Mouse (Mus musculus) frontal cortex, postnatal 10 days (tissue): Measurements from ENCODE around the gene Cnot3.
"Not testable (repeated sequence)": the region's sequence is repeated elsewhere in the genome, so short reads cannot be mapped to it uniquely, and the experiment has no call there.

Experiments
- DNase-seq, 2 experiments: peaks; one replicate each; pipeline ENCODE4 v3.0.0; 2022; ENCODE audit warnings: low spot score in 2 of 2, mixed read lengths in 1 of 2

The Cnot3 gene

DNA sequence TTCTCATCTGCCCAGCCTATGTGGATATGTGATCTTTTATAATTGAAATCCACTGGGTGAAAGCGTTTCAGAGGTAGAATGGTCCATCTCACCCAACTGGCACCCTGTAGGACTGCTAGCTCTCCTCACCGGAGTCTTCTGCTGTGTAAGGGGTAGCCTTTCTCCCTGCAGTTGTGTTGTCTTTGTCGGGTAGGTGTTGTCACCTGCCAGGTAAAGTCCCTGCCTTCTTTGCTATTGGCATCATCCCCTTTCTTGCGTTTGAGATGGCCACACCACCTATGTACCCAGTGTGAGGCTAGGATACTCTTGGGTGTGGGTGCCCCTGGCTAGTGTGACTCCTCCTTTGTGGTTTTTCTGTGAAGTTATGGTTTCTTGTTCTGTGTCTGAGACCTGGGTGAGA is 1.6 kb downstream of the Cnot3 start:
- no peak for DNase-seq

DNA sequence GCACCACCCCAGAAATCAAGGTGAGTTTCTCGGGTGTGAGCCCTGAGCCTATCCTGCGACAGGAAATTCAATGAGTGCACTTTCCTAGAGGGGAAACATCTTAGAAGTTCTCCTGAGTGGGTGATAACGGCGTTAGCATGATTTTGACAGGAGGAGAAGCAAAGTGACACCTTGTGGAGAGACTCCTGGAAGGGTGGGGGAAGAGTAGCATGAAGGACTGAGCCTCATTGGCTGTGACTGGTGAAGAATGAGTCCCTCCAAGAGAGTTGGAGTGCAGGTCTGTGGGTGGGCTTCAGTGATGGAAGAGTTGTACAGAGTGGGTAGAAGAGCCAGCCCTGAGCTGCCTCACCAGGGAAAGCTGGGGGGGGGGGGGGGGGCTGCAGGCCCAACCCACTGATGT is 11.9 kb downstream of the Cnot3 start:
- no peak for DNase-seq

DNA sequence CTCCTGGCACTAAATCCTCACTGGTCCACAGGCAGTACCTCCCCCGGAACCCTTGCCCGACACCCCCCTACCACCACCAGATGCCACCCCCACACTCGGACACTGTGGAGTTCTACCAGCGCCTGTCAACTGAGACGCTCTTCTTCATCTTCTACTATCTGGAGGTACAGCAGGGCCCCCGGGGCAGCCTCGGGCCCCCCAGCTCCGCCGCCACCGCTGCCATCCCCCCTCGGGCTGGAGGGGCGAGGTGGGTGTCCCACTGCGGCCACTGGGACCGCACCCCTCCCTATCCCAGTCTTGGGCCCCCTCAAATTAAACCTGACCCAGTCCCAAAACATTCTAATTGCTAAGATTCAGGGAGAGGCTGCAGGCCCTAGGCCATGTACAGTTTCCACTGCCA is 13.5 kb downstream of the Cnot3 start:
- DNase-seq = no peak

DNA sequence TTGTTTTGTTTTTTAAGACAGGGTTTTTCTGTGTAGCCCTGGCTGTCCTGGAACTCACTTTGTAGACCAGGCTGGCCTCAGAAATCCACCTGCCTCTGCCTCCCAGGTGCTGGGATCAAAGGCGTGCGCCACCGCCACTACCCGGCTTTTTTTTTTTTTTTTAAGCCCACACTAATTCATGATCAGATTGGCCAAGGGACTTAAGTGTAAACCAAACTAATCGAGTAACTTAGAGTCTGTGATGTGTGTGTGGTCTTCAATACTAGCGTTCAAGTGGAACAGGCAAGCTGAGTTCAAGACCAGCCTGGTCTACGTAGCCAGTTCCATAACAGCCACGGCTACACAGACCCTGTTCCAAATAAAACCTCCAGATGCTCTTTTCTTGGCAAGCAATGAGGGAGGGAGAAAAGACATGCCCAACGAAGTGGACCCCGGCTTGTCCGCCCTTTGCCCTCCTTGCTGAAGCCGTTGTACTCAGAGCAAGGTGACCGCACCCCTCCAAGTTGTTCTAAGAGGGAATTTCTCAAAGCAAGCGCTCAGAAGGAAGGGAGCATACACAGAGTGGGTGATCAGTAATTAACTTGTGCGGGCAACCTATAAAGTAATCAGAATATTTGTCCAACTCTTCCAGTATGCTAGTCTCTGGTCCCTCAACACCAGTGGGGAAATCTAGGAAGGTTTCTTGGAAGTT is 19.6 kb downstream of the Cnot3 start:
- no peak for DNase-seq

DNA sequence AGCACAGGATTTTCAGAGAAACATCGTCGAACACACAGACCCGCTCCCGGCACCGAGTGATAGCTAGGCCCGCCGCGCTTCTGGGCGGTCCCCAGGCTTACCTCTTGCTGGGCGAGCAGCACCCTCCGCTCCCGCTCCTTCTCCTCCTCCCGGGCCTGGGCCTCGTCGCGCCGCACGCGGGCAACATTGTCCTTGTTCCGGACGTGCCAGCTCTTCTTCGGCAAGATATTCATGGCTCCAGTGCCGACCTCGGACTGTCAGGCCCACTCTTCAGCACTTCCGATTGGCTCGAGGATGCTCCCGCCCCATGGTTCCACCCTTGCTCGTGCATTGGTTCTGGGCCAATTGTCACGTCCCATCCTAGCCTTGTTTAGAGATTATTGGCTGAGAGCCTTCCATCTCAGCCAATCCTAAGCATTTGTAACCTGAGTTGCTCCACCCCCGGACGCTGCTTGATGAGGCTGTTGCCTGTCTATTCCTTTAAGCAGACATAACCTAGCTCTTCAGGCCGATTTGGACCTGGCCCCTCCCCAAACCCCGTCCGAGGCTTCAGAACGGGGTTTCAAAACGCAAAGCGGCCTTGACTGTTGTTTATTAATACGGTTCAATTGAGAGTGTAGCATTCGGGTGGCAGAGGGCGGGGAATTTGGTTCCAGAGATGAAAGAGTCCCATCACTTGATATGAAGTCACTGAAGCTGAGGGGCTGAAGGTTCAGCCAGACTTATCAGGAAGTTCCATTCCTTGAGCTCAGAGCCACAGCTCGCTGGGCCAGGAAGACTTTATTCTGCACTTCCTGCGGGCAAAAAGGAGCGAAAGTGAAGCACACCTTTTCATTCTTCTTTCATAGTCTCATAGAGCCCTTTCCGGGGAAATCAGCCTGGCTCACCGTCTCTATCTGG is 20.4 kb downstream of the Cnot3 start, which contains the start of gene Leng1:
Leng1 (minus strand) TSS at position 626 of the 900 bp plus-strand sequence.
- peak; percentile 95 to 97 for DNase-seq

DNA sequence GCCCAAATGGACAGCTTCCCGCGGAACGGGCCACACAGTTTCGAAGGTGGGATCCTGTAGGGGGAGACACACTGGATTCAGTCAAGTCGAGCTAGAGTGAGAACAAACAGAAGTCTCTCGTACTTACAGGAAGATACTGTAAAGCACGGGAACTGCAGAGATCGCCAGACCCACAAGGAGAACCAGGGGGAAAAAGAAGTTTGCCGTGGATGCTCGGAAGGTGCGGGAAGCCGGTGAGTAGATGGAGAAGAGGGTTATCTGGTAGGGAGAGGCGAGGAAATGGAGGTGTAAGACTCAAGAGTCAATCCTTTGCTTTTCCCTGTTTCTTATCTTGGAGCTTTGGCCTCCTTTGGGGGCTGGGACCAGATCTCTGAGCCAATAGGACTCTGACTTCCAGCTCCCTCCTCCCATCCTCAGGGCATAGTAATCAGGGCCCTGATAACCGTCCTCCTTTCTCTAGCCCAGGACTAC is 21.9 kb downstream of the Cnot3 start:
- no peak for DNase-seq

DNA sequence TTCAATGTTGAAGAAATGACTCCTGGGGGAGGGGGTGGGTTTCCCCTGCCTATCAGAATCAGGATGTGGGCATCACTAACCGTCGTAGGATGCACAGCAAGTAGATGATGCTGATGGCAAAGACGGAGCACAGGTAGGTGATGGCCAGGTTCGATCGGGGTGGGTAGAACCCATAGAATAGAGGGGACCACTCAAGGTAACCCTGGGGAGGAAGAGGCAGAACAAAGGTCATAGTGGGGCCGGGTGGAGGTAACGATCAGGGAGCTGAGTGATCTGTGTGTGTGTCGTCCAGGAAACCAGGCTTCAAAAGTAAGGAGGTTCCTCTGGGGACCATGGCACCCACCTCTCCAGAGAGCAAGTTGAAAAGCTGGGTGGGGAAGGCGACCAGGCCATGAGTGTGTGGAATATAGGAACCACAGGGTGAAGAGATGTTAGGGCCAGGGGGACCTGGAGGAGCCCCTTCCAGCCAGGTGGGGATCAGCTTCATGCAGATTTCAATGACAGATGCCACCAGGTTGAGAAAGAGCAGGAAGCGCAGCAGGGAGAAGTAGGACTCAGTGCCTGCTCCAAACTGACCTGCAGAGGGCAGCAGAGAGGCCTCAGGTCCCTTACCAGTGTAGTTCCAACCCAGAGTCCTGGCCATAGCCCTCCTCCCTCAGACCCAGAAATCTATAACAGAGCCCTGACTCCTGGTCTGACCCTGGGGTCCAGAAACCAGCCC is 29.6 kb downstream of the Cnot3 start:
- peak in 1 of 2 experiments; percentile 79 for DNase-seq

DNA sequence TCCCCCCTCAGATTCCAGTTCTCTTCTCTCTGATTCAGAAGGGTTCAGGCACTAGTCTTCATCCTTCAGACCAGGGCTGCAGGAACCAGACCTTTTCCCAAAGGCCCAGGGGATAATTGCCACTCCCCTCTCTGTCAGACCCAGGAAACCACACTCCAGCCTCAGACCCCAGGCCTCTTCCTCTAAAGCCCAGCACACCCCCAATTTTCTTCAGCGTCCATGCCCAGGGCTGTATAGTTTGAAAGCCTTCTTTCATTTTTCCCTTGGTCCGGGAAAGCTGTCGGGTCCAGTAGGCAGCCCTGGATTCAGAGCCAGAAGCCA is 30.1 kb downstream of the Cnot3 start:
- no peak for DNase-seq

DNA sequence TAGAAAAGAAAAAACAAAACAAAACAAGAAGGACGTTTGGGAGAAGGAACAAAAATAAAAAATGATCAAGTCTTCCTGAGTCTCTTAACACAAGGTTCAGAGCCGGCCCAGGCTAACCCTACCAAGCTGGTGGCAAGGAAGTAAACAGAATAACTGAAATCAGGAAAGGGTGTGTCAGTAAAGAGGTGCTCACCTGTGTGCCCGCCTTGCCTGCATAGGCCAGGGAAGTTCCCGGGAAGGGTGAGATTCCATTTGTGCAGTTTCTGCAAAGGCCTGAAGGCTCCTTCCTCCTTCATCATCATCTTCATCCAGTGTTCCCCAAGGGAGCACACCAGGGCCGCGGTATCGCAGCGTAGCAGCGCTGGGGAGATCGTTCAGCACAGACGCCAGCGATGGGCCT is 31.3 kb downstream of the Cnot3 start:
- no peak for DNase-seq

DNA sequence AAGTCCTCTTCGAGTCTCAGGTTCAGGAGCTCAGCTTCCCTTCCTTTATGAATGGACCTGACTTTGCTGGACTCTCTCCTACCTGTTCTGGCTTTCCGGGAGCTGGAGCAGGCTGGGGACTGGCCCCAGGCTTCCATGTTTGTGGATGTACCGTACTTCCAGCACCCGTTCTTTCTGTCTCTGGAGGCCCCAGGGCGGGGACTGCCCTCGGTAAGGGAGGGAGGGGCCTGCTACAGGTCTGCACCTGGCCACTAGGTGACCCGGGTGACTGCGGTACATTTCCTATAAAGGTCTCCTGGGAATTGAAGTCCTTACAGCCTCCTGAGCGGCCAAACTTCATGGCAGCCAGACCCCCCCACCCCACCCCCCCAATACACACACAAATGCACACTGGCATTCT is 32.3 kb downstream of the Cnot3 start, which contains the start of gene Tmc4:
Tmc4 (minus strand) TSS at position 212 of the 400 bp plus-strand sequence.
- DNase-seq = no peak

DNA sequence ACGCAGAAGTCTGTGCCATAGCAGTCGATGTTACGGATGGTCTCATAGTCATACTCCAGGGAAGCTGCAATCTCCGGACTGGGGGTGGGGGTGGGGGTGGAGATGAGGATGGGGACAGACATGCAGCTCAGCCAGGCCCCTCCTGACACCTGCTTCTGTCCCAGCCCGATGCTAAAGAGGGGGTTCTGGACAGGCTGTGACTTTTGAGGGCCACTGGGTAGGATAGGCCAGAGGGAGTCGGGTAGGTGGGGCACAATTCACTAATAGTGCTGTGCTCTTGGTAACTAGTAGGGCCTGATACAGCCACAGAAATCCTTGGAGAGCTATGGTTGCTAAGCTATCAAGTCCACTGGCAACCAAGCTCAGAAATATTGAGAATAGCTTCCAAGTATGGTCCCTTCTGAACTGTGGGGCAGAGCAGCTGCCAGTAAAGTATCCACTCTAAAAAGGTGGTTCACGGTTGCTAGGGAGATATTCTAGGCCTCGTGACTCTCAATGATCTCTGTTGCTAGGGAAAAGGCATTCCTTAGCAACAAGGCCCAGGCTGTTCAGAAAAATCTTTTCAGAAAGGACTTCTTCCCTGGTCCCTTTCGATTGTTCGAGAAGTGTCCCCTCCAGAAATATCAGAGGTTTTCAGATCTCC is 39.0 kb downstream of the Cnot3 start:
- DNase-seq = no peak

DNA sequence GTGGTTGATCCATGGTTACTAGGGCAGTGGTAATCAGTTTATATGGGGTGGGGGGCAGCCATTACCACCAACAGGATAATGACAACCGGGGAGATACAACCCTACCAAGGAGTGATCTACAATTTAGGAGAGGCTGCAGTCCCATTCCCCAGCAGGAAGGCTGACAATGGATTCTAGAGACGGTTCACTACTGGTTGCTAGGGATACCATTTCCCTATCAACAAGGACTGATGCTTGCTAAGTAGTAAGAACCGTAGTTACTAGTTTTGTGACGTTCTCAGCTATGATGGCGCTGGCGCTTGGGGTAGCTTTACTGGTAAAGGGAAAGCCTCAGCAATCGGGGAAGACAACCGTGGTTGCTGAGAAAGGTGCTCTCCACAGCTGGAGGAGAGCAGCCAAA is 39.6 kb downstream of the Cnot3 start:
- no peak for DNase-seq

DNA sequence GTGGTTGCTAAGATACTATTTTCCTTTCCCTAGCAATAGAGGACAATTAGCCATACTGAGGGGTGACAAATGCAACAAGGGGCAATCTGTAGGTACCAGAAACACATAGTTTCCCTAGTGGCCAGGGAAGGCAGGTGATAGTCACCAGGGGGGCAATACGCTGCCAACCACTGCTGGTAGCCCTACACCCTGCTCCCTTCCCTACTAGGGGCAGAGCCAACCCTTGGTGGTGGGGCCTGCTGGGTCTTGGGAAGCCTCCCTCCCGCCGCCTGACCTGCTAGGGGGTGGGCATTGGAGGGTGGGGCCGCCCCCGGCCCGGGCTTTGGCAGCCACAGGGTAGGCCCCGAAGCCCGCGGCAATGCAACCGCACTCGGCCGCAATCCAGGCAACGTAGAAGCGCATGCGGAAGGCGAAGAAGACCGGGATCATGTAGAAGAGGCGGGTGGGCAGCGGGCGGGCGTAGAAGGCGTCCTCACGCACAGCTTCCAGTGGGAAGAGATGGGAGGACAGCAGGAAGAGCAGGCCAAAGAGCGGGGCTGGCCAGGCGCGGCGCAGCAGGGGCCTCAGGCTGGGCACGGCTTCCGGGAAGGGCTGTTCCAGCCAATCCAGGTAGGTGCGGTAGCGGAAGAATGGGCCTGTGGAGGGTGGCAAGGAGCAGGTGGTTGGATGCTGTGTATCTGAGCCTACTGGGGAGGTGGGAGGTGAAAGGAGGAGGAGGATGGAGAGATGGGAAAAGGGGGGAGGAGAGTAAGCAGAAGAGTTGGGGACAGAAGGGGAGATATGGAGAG is 40.5 kb downstream of the Cnot3 start:
- DNase-seq = no peak

DNA sequence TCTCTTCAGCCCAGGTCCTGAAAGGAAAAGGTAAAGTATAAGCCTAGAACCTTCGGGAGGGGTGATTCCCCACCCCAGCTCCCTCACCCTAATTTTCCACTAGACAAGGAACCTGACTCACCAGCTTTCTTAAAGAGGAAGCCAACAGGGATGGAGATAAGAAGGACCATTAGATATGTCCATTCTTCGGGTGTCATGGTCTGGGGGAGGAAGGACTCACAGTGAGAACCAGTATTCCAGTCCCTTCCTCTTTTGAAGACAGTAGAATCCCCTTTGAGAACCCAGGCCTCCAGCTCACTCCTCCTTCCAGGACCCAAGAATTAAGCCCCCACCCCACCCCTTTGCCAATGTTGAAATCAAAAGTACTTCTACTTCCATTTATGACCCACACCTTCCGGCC is 46.9 kb downstream of the Cnot3 start:
- no peak for DNase-seq

DNA sequence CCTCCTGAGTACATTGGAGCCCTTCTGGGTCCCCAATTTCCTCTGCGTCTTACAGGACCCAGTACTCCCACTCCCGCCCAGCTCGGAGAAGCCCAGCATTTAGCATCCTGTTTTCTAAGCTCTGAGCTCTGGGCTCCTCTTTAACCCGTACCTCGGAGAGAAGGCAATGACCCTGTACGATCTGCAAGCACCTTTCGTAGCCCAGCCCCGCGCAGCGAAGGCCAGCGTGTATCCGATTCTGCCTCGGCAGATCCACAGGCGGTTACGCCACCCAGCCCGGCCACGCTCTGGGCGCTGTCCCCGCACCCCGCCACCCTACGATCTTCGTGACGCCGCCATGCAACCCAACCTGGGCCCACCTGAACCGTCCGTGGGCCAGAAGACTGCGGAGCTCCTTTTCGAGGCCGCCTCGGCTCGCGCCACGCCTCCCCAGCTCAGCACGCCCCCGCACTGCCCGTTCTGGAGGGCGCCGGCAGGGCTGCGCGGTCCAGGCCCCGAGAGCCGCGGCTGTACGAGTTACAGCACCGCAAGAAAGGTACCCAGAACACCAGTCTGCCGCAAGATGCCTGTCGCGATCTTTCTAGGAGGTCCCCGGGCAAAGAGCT is 47.4 kb downstream of the Cnot3 start, which contains the start of gene Tsen34:
Tsen34 (plus strand) TSS at position 482 of the 605 bp plus-strand sequence.
- DNase-seq = no peak

DNA sequence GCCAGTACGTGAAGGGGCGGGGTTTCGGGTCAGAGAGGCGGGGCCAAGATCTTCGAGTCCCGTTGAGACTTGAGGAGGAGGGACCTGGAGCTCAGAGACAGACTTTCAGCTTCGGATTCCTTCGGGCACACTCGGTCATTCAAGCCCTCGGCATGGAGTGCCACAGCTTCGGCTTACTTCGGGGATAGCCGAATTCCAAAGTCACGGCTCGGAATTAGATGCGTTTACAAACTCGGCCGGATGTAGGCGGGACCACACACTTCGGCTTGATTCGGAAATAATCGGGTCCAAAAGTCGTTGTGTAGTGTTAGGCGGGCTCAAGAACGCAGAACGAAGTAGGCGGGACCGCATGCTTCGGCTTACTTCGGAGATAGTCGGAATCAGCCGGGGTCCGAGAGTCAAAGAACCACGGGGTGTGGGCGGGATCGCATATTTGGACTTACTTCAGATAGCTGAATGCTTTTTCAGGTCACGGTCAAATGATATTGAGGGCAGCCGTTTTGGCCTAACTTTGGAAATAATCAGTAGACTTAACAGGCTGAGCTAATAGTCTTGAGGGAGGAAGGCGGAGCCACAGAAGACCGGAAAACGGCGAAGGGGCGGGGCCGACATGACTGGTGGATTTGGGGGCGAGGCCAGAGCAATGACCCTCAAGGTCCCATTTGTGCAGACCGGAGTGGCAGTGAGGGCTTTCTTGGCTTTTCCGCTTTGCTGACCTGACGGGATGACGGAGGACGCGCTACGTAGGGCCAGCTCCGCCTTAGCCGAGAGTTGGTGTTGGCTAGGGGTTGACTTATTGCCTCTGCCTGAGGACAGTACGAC is 48.1 kb downstream of the Cnot3 start, which contains the start of gene Mboat7:
Mboat7 (minus strand) TSS at position 537 of the 822 bp plus-strand sequence.
- peak; percentile 98 to 99 for DNase-seq

DNA sequence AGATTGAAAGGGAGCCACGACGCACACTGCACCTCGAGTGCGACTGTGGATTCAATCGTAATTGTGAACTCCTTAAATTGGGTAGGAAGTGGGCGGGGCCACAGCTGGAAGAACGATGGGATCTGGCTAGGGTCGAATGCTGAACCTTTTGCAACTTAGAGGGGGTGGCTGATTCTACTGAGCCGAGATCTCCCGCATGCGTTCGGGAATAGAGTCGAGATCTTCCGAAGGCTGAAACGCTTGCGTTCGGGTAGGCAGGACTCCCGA is 48.7 kb downstream of the Cnot3 start:
- DNase-seq = no peak

DNA sequence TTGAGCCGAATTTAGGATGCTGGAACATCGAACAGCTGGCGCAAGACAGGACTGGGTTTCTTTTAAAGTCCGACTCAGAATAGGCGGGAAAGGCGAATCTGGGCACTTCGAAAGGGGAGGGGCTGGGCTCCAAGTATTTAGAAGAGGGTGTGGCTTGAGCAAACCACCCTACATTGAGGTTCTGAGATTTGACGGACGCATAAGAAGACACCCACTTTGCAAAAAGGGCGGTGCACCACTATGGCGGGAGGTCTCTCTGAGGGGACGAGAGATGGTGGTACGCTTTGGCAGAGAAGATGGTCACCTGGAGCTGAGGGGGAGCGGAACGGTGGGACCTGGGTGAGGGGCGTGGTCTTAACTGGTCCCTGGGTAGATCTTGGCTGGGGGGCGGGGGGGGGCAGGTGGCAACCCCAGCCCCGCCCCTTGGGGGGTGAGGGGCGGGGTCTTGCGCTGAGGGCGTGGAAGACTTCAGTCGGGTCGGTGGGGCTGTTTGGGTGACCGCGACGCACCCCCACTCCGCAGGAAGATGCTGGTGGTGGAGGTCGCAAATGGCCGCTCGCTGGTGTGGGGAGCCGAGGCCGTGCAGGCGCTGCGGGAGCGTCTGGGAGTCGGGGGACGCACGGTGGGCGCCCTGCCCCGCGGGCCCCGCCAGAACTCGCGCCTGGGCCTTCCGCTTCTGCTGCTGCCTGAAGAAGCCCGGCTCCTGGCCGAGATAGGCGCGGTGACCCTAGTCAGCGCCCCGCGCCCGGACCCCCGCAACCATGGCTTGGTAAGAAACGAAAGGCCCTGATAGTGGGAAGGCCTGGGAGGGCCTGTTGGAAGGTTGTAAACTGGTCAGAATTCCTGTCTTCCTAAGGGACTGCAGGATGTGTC is 49.2 kb downstream of the Cnot3 start:
- peak; percentile 74 to 75 for DNase-seq

DNA sequence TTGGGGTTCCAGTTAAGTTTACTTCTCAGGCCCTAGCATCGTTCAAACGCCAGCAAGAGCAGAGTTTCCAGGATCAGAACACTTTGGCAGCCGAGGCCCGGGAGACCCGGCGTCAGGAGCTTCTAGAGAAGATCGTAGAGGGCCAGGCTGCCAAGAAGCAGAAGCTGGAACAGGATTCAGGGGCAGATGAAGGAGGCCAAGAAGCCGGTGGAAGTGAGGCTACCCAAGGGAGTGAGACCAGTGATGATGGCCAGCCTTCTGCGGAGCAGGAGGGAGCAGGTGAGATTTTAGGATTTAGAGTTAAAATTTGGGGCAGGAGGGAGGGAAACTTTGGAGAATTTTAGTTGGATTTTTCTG is 49.9 kb downstream of the Cnot3 start:
- DNase-seq = not testable (repeated sequence)
